Mouse (Mus musculus): ENCODE results near the gene Prrc2b. TPM values are rescaled to one million over a fixed set of nuclear protein-coding genes. Genes with fewer than 3 reads are reported as not detected.

Prrc2b gene
- polyA plus RNA-seq (2012; rRNA removed): 42.7 and 62.1 TPM in 2 replicates

GRCm38 (mm10) chr2:32150924-32151659 is at the start of gene Prrc2b:
Prrc2b (plus strand) TSS chr2:32151082.
- DNase-seq (ENCODE audit: low read depth): no peak

GRCm38 (mm10) chr2:32102944-32103343 is 47.9 kb upstream of the Prrc2b start:
- DNase-seq (ENCODE audit: low read depth): no peak

- DNase-seq (ENCODE audit: low read depth): no peak
These were observed 47.3 kb upstream of the Prrc2b start for GRCm38 (mm10) chr2:32103557-32103956.

GRCm38 (mm10) chr2:32104122-32104521 is 46.8 kb upstream of the Prrc2b start:
- no peak for DNase-seq (ENCODE audit: low read depth)

- no peak for DNase-seq (ENCODE audit: low read depth)
These were observed 45.6 kb upstream of the Prrc2b start for GRCm38 (mm10) chr2:32105117-32105913.

GRCm38 (mm10) chr2:32105930-32106329 is 45.0 kb upstream of the Prrc2b start:
- no peak for DNase-seq (ENCODE audit: low read depth)

GRCm38 (mm10) chr2:32111268-32111667 is 39.6 kb upstream of the Prrc2b start:
- no peak for DNase-seq (ENCODE audit: low read depth)

GRCm38 (mm10) chr2:32112548-32112947 is 38.3 kb upstream of the Prrc2b start:
- DNase-seq (ENCODE audit: low read depth): no peak

GRCm38 (mm10) chr2:32115851-32116268 is 35.0 kb upstream of the Prrc2b start:
- DNase-seq (ENCODE audit: low read depth): no peak

GRCm38 (mm10) chr2:32119802-32120750 is 30.8 kb upstream of the Prrc2b start:
- DNase-seq (ENCODE audit: low read depth): no peak

- no peak for DNase-seq (ENCODE audit: low read depth)
These were observed 29.7 kb upstream of the Prrc2b start for GRCm38 (mm10) chr2:32121150-32121549.

- DNase-seq (ENCODE audit: low read depth): no peak
These were observed 29.1 kb upstream of the Prrc2b start for GRCm38 (mm10) chr2:32121785-32122184.

- no peak for DNase-seq (ENCODE audit: low read depth)
These were observed 23.0 kb upstream of the Prrc2b start for GRCm38 (mm10) chr2:32127653-32128535.

- no peak for DNase-seq (ENCODE audit: low read depth)
These were observed 22.4 kb upstream of the Prrc2b start for GRCm38 (mm10) chr2:32128536-32128841.

GRCm38 (mm10) chr2:32129383-32130074 is 21.4 kb upstream of the Prrc2b start:
- no peak for DNase-seq (ENCODE audit: low read depth)

GRCm38 (mm10) chr2:32130435-32130834 is 20.4 kb upstream of the Prrc2b start:
- DNase-seq (ENCODE audit: low read depth): no peak

- no peak for DNase-seq (ENCODE audit: low read depth)
These were observed 19.6 kb upstream of the Prrc2b start for GRCm38 (mm10) chr2:32131205-32131834.

GRCm38 (mm10) chr2:32131866-32132566 is 18.9 kb upstream of the Prrc2b start:
- DNase-seq (ENCODE audit: low read depth): no peak

GRCm38 (mm10) chr2:32132567-32132992 is 18.3 kb upstream of the Prrc2b start:
- DNase-seq (ENCODE audit: low read depth): no peak
